Mouse (Mus musculus): ENCODE results near the gene Ppp1r12b.

Ppp1r12b gene

GRCm38 (mm10) chr1:134955637-134956176 is at the start of gene Ppp1r12b:
Gene Ppp1r12b, minus strand, starts transcription at chr1:134955942.
- DNase-seq (ENCODE audit: low spot score): peak; percentile 98

DNA sequence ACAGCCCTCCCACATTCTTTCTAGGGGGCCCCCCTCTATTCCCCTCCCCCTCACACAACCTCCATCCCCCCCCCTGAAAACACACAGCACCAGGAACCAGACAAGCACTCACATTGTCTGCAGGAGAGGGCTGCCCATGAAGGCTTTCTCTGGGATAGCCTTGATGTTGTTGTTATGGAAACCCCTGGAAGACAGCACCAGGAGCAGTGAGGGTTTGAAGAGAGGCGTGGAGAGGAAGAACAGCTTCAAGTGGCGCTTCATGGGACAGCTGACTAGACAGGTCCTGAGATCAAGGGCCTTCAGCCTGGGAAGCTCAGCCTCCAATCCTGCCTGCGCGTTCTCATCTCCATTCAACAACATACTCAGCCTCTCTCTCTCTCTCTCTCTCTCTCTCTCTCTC is 47.6 kb upstream of the Ppp1r12b start:
- no peak for DNase-seq (ENCODE audit: low spot score)

GRCm38 (mm10) chr1:135000527-135000926 is 44.8 kb upstream of the Ppp1r12b start:
- no peak for DNase-seq (ENCODE audit: low spot score)

- DNase-seq (ENCODE audit: low spot score): no peak
Measured at GRCm38 (mm10) chr1:134998231-134998630, 42.5 kb upstream of the Ppp1r12b start.

GRCm38 (mm10) chr1:134997568-134997967 is 41.8 kb upstream of the Ppp1r12b start:
- no peak for DNase-seq (ENCODE audit: low spot score)

DNA sequence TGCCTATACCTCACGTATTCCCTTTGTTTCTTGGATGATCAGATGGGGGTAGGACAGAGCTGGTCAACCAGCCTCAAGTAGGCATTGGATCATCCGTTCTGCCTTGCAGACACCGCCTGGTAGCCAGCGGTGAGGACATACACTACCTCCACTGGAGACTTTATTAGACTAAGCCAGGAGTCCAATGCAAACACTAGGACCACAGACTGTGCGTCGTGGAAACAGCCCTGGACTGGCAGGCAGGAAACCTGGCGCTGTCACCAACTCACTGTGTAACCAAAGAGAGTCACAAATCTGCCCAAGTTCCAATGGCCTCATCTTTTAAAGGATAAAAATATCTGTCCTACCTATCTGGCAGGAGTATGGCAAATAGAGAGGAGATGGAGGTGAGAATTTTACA is 40.7 kb upstream of the Ppp1r12b start:
- DNase-seq (ENCODE audit: low spot score): no peak

- no peak for DNase-seq (ENCODE audit: low spot score)
Measured at GRCm38 (mm10) chr1:134995954-134996353, 40.2 kb upstream of the Ppp1r12b start.

DNA sequence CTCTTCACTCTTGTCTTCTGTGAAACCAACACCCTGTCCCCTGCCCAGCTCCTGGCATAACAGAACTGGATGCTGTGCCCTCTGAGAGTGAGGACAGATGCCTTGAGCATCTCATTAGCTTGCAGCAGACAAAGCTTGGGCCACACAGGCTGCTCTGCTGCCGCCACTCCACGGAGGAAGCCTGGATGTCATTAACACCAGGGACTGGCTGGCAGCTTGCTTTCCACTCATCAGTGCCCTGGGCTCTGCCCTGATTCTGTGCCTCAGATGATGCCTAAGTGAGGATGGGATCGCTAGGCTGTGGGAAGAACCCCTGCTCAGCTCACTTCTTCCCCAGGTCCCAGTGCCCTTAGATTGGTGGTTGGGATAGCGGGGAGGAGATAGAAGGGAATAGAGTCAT is 39.7 kb upstream of the Ppp1r12b start:
- no peak for DNase-seq (ENCODE audit: low spot score)

DNA sequence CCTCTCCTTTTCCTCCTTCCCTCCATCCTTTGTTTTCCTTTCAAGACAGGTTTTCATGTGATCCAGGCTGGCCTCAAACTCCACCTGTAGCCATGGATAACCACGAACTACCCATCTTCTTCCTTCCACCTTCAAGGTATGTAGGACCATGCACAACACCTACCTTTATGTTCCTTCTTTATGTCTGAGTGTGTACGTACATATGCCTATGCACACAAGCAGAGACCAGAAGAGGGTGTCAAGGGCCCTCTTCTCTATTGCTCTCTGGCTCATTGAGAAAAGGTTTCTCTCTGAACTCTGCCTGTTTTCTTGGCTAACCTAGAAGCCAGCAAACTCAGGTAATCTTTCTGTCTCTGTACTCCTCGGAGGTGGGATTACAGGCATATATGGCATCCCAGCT is 39.0 kb upstream of the Ppp1r12b start:
- DNase-seq (ENCODE audit: low spot score): no peak

GRCm38 (mm10) chr1:134992046-134992645 is 36.4 kb upstream of the Ppp1r12b start:
- no peak for DNase-seq (ENCODE audit: low spot score)

- DNase-seq (ENCODE audit: low spot score): peak; percentile 47
Measured at GRCm38 (mm10) chr1:134989372-134989771, 33.6 kb upstream of the Ppp1r12b start.

- DNase-seq (ENCODE audit: low spot score): no peak
Measured at GRCm38 (mm10) chr1:134987962-134988341, 32.2 kb upstream of the Ppp1r12b start.

DNA sequence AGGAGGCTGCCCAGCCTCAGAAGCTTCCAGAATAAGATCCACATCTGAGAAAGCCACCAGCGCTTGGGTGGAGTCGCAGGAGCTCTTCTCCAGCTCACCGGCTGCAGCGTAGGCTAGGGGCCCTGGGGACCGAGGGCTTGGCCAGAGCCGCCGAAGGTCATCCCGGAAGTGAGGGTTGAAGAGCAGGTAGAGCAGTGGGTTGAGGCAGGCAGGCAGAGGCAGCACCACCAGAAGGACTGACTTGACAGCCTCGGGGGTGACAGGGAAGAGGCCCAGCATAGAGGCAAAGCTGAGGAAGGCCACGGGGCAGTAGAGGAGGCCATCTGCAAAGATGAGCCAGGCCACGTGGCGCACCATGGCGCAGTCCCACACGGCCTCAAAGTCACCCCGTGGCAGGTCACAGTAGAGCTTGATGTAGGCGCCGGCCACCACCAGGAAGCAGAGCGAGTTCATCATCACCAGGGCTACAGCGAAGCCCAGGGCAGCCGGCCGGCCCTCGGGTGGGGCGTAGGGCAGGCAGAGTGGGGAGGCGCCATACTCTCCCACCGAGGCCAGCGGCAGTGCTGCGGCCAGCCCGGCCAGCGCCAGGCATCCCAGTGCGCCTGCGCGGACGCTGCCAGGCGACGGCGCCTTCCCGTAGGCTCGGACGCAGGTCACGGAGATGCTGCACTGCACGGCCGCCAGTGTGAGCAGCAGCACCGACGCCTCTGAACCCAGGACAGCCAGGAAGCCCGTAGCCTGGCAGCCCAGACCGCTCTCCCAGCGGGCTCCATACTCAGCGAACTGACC is 31.6 kb upstream of the Ppp1r12b start:
- peak; percentile 50 for DNase-seq (ENCODE audit: low spot score)

- no peak for DNase-seq (ENCODE audit: low spot score)
Measured at GRCm38 (mm10) chr1:134972920-134973319, 17.2 kb upstream of the Ppp1r12b start.

- no peak for DNase-seq (ENCODE audit: low spot score)
Measured at GRCm38 (mm10) chr1:134965430-134965829, 9.7 kb upstream of the Ppp1r12b start.

DNA sequence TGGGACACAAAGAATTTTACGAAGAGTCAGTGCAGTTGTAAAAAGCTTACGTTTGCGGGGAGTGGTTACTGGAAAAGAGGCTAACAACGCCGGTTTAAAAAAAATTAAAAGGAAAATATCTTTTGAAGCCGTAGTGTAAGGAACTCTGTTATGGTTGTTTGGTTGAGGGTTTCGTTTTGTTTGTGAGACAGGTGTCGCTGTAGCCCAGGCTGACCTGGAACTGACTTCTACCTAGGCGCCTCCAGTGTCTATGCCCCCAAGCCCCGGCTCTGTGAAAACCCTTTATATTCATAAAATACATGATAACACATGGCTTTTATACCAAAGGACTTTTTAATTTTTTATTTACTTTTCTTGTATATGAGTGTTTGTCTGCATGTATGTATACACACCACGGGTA is 7.1 kb upstream of the Ppp1r12b start:
- no peak for DNase-seq (ENCODE audit: low spot score)

GRCm38 (mm10) chr1:134962053-134962803 is 6.5 kb upstream of the Ppp1r12b start, which contains the start of gene Ube2t:
Gene Ube2t, plus strand, starts transcription at chr1:134962565.
- DNase-seq (ENCODE audit: low spot score): peak; percentile 89

- DNase-seq (ENCODE audit: low spot score): no peak
Measured at GRCm38 (mm10) chr1:134960634-134961033, 4.9 kb upstream of the Ppp1r12b start.

- no peak for DNase-seq (ENCODE audit: low spot score)
Measured at GRCm38 (mm10) chr1:134955050-134955636, 599 bp downstream of the Ppp1r12b start.

DNA sequence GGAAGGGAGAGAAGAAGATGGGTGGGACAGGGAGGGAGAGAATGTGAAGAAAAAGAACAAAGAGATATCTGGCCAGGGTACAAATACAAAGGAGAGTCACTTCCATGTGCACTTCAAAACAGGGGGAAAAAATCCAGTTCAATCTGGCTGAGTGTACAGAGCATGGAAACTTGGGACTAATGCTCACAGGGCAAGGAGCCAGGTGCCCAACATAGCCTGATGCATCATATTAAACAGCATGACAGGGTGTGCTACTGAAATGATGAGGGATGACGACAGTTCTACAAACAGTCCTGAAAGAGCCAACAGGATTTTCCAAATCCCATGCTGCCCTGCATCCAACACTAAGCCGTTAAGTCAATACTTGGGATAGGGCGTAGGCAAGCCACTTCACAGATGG is 5.8 kb downstream of the Ppp1r12b start:
- DNase-seq (ENCODE audit: low spot score): no peak

- no peak for DNase-seq (ENCODE audit: low spot score)
Measured at GRCm38 (mm10) chr1:134947590-134947989, 8.2 kb downstream of the Ppp1r12b start.

GRCm38 (mm10) chr1:134942898-134943297 is 12.8 kb downstream of the Ppp1r12b start:
- no peak for DNase-seq (ENCODE audit: low spot score)
